Comparison of ENCODE assay signal across 30 mouse cellular contexts in genomic region chr3:25707380-25707779, GRCm38 (mm10).
"Had no signal": no experiment of that assay in that cellular context is flagged by ENCODE, and none has a peak within 500 bp of the region (broad histone marks: within the 10 kb centered on the region; RNA-seq: fewer than 3 reads in every experiment).

No protein-coding gene starts in this region.

- H3K36me3 ChIP-seq: limb, embryonic 10.5 days; limb, embryonic 12.5 days; limb, embryonic 13.5 days; limb, embryonic 15.5 days; liver, embryonic 12.5 days; liver, embryonic 13.5 days; liver, embryonic 15.5 days; lung, embryonic 15.5 days; midbrain, embryonic 10.5 days; midbrain, embryonic 12.5 days; midbrain, embryonic 13.5 days; midbrain, embryonic 15.5 days had no signal

- DNase-seq: left cerebral cortex, postnatal 4 days; liver; liver, embryonic 13.5 days; liver, postnatal 0 days; lung, adult 18-20 months; lung, adult 2 months; lung, postnatal 10 days; lung, postnatal 36 days; lung, postnatal 4 days; midbrain, embryonic 14.5 days had no signal

- H3K27ac ChIP-seq: left cerebral cortex, adult 2 months; limb, embryonic 10.5 days; limb, embryonic 12.5 days; limb, embryonic 13.5 days; limb, embryonic 15.5 days; liver, embryonic 12.5 days; liver, embryonic 13.5 days; liver, embryonic 14.5 days; liver, embryonic 15.5 days; lung, embryonic 15.5 days; macrophage; midbrain, embryonic 10.5 days; midbrain, embryonic 12.5 days; midbrain, embryonic 13.5 days; midbrain, embryonic 15.5 days had no signal

- H3K27me3 ChIP-seq: limb, embryonic 12.5 days; limb, embryonic 13.5 days; limb, embryonic 15.5 days; liver, embryonic 12.5 days; liver, embryonic 13.5 days; liver, embryonic 15.5 days; lung, embryonic 15.5 days; megakaryocyte, embryonic 14.5 days; midbrain, embryonic 12.5 days; midbrain, embryonic 13.5 days; midbrain, embryonic 15.5 days had no signal

- H3K4me1 ChIP-seq: limb, embryonic 10.5 days; limb, embryonic 12.5 days; limb, embryonic 13.5 days; limb, embryonic 15.5 days; liver, embryonic 12.5 days; liver, embryonic 13.5 days; liver, embryonic 15.5 days; lung, embryonic 15.5 days; megakaryocyte, embryonic 14.5 days; midbrain, embryonic 10.5 days; midbrain, embryonic 12.5 days; midbrain, embryonic 13.5 days; midbrain, embryonic 15.5 days had no signal

- H3K9me3 ChIP-seq: limb, embryonic 10.5 days; limb, embryonic 12.5 days; limb, embryonic 13.5 days; limb, embryonic 15.5 days; liver, embryonic 12.5 days; liver, embryonic 13.5 days; liver, embryonic 15.5 days; lung, embryonic 15.5 days; megakaryocyte, embryonic 14.5 days; midbrain, embryonic 10.5 days; midbrain, embryonic 12.5 days; midbrain, embryonic 13.5 days; midbrain, embryonic 15.5 days had no signal

- H3K4me3 ChIP-seq: left cerebral cortex, adult 2 months; limb, embryonic 10.5 days; limb, embryonic 12.5 days; limb, embryonic 13.5 days; limb, embryonic 15.5 days; liver, embryonic 12.5 days; liver, embryonic 13.5 days; liver, embryonic 15.5 days; lung, embryonic 15.5 days; megakaryocyte, embryonic 14.5 days; midbrain, embryonic 10.5 days; midbrain, embryonic 12.5 days; midbrain, embryonic 13.5 days; midbrain, embryonic 15.5 days; myocyte had no signal

- H3K4me2 ChIP-seq: limb, embryonic 12.5 days; limb, embryonic 13.5 days; limb, embryonic 15.5 days; liver, embryonic 11.5 days; liver, embryonic 12.5 days; liver, embryonic 13.5 days; liver, embryonic 15.5 days; lung, embryonic 15.5 days; midbrain, embryonic 11.5 days; midbrain, embryonic 12.5 days; midbrain, embryonic 13.5 days; midbrain, embryonic 15.5 days had no signal

- H3K9ac ChIP-seq: limb, embryonic 12.5 days; limb, embryonic 13.5 days; limb, embryonic 15.5 days; liver, embryonic 12.5 days; liver, embryonic 13.5 days; liver, embryonic 14.5 days; liver, embryonic 15.5 days; liver, postnatal 0 days; lung, embryonic 15.5 days; midbrain, embryonic 12.5 days; midbrain, embryonic 13.5 days; midbrain, embryonic 15.5 days had no signal

- ATAC-seq: liver, embryonic 12.5 days; liver, postnatal 0 days; lung, postnatal 0 days; midbrain, embryonic 13.5 days; midbrain, embryonic 15.5 days; midbrain, embryonic 16.5 days had no signal
